Mouse (Mus musculus) embryo, embryonic 9.5 days (tissue): ENCODE data around the gene Ccdc62.

Source experiments
- DNase-seq: peaks from one replicate; pipeline ENCODE4 v3.0.0-alpha.2; 2017; ENCODE audit errors: extremely low spot score

The Ccdc62 gene

DNA sequence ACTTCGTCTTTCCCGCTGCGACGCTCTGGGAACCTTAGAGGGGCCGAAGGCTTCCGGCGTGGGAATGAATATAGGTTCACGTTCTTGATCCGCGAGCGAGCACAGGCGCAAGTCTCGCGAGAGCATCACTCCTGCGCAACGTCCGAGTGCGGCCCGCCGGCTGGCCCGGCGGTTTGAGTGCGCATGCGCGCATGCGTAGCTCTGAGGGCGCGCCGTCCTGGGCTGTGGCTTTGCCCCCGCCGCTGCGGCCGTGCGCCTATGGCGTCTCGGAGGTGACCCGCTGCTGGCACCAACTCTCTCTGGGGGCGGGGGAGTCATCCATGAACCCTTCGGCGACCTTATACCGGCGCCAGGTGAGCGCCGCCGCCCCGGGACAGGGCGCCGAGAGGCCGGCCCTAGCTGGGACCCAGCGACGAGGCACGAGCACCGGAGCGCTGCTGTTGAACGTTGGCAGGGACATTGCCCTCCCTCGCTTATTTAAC, at the start of gene Ccdc62:
Gene Ccdc62, plus strand, starts transcription at position 172 of the 482 bp plus-strand sequence.
- peak; percentile 91 for DNase-seq

DNA sequence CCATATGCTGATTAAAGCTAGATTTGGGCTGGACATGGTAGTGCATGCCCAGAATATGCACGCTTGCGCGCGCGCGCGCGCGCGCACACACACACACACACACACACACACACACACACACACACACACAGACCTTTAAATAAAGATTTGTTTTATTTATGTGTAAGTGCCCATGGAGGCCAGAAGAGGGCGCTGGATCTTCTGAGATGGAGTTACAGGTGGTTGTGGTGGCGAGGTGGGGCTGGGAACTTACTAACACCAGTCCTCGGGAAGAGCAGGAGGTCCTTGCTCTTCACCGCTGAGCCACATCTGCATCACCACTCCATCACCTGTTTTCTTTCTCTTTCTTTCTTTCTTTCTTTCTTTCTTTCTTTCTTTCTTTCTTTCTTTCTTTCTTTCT, 49.7 kb upstream of the Ccdc62 start:
- DNase-seq, result no peak

DNA sequence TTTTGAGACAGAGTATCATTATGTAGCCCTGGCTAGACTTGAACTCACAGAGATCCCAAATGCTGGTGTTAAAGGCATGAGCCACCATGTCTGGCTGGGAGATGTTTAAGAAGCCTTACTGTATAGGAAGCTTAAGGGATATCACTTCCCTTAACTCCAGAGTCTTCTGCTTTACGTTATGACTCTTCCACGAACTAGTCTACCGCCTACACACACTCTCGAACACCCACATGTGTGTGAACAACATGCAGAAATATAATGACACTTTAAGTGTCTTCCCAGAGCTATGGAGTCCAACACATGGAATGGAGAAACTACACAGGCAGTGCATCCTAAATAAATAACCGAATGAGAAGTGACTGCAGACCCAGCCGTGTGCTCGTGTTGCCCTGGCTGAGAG, 46.6 kb upstream of the Ccdc62 start:
- DNase-seq, result no peak

DNA sequence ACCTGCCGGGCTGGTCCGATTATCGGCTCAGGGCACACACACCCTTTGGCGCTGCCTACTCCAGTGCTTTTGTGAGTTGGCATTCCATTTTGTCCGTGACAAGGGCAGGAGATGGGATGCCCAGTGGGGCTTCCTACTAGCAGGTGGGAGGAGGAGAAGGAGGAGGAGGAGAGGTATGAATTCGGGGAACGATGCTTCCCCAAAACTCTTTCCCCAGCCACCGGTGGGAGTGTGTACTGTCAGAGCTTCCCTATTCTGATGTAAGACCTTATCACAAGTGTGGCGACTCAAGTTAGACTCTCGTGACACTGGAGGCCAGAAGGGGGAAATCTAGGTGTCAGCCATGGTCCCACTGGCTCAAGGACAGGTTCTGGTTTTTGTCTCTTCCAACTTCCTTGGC, 46.1 kb upstream of the Ccdc62 start:
- DNase-seq, result no peak

DNA sequence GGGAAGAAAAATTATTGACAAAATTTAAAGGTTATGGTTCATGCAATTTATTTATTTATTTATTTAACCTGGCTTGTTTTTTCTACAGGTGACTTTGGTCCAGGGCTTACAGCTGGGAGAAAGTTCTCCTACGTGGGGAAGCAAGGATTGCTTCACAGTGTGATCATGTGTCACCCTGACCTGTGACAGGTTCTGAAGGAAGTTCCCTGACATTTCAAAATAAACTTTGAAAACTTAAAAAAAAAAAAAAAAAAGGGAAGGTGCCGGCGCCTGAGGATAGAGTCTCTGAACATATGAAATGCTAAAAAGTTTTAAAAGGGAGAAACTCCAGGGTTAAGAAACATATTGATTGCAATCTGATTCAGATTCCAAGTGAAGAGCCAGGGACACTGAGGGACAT, 44.1 kb upstream of the Ccdc62 start:
- no peak for DNase-seq

DNA sequence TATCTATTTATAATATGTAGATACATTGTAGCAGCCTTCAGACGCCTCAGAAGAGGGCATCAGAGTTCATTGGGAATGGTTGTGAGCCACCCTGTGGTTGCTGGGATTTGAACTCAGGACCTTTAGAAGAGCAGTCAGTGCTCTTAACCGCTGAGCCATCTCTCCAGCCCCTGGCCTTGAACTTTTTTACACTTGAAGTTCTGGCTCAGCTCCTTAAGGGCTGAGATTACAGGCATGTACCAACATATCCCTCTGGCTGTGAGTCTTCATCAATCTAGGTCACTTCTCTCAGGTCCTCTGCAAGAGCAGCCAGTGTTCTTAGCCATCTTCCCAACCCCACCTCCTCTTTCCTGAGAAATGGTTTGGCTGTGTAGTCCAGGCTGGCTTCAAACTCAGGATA, 40.2 kb upstream of the Ccdc62 start:
- DNase-seq, result no peak

DNA sequence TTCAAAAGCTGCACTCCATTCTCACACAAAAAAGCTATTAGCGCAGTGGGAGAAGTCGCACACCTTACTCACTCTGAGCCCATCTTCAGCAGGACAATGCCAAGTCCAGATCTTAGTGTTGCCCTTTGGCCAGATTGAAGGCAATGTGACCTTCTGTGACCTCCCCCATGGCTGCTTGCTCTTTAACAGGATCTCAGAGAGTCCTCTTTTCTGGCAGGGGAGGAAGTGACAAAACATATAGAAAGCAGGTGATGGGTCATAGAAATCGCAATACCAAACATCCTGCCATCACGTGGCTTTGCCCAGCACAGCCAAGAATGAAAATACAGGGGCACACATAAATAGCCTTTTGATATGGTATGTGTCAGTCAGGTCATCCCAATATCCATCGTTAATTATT, 39.5 kb upstream of the Ccdc62 start:
- DNase-seq, result no peak

DNA sequence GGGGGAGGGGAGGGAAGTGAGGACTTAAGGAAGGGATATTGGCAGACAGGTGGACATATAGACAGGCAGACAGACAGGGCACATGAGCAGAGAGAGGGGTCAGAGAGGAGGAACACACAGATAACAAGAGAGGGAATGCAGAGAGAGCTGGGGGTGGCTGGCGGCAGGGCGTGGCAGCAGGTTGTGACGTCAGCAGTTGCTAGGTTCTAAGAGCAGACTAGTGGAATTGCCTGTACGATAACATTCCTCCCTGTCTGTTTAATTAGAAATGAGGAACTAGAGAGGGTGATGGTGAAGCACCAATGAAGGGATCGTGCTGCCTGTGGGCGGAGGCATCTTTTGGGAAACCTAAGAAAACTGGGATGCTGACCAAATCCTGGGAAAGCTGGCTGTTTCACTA, 38.8 kb upstream of the Ccdc62 start:
- DNase-seq, result peak; percentile 20

DNA sequence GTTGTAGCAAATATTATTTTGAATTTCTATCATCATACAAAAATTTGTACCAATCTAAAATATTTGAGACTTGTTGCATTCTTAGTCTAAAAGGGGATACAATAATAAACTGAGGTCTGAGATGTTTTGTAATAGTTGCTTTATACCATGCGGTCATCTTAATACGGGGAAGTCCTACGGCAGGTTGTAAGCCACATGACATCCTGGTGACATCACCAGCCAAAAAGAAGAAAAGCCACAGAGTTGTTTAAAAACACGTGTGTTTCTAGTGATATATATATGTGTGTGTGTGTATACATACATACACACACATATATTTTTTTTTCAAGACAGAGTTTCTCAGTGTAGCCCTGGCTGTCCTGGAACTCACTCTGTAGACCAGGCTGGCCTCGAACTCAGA, 37.0 kb upstream of the Ccdc62 start:
- DNase-seq, result no peak

DNA sequence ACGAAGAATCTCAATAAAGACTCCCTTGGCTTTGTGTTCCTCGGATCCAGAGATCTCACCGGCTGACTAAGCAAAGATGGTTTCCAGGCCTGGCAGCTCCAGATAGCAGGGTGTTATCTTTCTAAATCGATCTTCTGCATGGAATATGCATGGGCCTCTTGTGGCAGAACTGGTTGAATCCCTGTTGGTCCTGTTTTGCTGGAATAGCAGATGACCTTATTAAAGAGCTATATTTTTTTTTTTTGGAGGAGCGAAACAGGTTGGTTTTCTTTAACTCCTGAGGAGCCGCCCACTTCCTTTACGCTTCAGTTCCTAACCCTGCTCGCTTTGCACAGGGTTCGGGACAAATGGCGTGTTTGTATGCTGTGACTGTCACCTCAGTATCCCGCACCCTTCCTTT, 34.1 kb upstream of the Ccdc62 start:
- DNase-seq, result no peak

DNA sequence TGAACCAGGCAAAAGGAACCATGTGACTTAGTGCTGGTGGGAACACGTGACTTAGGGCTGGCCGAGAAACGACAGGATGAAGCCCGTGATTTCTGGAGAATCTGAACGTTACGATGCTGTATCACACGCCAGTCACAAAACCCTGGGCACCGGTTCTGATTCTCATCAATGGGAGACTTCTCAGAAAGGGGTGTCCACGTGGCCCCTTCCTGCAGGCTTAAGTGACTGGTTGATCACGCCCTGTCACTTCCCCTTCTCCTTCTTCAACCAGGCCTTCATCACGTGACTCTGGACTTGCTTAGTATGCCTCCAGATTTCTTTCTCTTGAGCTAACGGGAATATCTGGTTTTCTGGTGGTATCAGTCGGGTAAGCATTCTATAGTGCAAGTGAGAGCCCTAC, 33.1 kb upstream of the Ccdc62 start:
- DNase-seq, result no peak

DNA sequence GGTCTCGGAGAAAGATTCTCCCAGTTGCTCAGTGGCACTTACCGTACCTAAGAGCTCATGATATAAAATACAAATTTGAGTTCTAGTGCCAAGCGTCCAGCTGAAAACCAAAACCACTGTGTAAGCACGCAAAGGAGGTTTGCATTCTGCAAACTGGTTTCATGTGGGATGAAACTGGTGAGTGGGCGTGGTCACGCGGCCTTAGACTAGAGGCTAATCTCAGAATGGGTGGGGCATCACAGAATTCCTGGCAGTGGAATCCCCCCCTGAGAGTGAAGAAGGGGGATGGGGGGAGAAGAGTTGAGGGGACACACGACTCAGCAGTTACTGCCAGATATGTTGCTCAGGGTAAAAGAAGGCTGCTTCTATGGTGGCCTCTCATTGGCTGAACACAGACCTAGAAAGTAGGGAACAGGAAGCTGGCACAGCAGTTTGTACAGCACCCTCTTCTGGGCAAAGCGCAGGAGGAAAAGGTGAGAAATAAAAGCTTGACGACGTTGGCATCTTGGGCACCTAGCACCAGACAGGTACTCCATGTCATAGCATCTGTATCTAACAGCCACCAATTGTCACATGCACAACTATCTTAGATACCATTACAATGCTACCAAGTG, 26.3 kb upstream of the Ccdc62 start:
- no peak for DNase-seq

DNA sequence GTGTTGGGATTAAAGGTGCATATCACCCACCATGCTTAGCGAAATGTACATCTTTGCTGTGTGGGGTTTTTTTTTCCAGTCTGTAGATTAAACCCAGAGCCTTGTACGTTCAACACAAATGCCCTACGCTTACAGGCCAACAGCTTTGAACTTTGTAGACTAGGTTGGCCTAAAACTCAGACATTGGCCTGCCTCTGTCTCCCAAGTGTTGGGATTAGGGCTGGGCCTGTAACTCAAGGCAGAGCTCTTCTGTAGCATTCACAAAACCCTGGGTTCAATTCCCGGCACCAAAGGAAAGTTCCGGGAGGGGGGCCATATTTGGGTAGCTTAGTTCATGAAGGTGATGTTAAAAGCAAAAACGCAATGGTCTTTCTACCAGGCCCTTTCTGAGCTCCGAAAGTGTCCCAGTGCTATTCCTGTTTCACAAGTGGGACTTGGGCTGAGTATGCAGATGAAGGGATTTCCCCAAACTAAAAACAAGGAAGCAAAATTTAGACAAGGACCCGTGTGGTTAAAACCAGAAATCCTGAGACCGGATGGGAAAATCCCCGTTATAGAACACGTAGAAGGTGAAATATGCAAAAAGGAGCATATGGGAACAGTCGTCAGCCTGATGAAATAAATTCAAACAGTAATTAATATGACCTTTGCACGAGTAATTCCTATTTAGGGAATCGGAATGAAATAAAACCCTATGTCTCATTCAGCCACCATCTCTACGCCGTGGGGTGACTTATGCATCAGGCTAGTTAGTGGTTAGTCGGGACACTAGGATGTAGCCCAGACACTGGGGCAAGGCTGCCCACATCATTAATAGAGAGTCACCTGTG, 24.1 kb upstream of the Ccdc62 start:
- DNase-seq, result no peak

DNA sequence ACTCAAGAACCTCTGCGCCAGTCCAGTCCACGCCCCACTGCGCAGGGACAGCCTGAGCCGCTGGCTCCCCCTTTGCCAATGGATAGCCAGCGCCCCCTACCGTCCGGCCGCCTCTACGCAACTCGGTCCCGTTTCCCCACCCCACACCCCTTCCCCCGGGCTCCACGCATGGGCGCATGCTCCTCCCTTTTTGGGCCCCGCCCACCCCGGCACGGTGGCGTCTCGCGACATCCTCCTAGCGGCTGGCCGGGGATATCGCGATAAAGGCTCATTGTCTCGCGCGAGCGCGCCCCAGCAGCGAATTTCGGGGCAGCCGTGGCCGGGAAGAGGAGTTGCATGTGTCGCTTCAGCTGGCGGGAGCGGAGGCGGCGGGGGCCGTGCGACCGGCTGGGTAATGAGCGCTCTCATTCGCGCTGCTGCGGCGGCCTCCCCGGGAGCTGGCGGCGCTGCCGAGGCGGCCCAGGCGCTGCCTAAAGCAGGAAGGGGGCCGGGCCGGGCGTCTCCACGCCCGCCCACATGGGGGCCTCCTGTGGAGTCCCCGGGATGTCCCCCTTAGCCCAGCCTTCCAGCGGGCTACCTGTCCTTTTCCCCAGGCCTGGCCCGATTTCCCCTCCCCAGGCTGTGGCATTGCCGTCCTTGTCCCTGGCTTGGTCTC, 23.4 kb upstream of the Ccdc62 start, which contains the start of gene Denr:
Gene Denr, plus strand, starts transcription at position 200 of the 655 bp plus-strand sequence.
- peak; percentile 100 for DNase-seq

DNA sequence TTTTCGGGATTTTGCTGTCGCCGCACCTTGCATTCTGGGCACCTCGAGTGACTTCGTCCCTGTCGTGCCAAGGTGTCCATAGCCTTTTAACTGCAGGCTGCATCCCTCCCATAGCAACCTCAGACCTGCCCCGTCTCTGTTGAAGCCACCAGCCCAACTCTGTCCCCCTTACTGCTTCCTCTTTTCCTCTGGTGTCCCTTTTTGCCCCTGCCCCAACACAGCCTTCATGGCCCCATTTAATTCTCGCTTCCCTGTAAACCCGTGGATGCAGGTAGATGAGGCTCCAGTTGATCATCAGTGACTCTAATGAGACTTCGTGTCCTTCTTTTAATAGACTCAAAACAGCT, 22.9 kb upstream of the Ccdc62 start:
- no peak for DNase-seq

DNA sequence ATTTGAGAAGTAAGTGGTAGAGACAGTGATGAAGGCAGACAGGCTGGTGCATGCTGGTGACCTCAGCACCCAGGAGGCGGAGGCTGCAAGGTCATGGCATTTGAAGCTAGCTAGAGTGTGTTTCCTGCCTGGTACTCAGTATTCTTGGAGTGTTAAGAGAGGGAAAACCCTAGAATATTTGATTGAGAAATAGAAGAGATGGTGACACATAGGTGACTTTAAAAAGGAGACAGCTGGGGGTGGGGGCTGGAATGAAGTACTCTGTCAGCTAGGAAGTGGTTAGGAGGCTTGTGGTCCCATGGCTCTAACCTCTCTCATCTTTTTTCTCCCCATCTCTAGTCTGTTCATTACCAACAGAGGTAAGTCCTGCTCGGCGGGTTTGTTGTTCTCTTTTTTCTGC, 15.6 kb upstream of the Ccdc62 start:
- no peak for DNase-seq

DNA sequence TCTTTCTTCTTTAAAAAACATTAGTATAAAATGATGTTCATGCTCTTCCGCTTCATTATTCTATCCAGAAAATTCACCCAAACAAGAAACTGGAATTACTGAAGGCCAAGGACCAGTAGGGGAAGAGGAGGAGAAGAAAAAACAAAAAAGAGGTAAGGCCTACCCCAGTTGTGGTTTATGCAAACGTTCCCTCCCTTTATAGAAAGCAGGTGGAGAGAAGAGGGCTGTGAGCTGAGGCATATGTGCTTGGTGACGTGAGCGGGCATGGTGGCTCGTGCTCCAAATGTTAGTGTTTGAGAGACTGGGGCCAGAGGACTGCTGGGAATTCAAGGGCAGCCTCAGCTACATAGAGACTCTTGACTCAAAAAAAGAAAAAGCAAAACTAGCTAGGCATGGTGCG, 8.4 kb upstream of the Ccdc62 start:
- DNase-seq, result no peak

DNA sequence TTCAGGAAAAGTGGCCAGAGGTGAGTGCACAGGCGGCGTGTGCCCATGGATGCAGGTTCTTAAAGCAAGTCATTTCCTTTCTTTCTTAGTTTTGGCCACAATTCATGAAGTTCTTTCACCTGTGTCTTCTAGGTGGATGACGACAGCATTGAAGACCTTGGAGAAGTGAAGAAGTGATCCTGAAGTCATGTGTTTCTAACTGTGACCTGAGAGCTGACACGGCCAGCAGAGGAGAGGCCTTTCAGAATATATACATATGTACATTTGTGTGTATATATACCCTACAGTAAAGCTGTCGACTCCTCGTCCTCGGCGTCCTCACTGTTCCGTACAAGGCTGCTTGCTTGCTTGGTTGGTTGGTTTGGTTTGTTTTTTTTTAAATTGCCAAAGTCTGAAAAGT, 3.4 kb upstream of the Ccdc62 start, which contains the start of gene Gm43518:
Gene Gm43518, plus strand, starts transcription at position 301 of the 400 bp plus-strand sequence.
- DNase-seq, result no peak

DNA sequence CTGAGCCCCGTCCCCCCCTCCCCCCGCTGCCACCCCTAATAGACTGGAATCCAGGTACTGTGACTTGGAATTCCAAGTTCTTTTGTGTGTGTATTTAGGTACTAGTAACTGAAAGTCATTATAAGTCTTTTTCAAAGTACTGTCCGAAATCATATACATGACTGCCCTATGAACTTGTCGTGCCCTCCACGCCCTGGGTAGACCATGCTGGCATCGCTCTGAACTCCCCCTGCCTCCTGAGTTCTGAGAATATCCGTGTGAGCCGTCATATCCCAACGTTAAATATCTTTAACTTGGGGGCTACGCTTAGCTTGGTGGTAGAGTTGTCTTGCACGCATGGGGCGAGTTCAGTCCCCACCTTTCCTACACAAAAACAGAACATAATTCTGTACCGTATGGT, 652 bp downstream of the Ccdc62 start:
- no peak for DNase-seq

DNA sequence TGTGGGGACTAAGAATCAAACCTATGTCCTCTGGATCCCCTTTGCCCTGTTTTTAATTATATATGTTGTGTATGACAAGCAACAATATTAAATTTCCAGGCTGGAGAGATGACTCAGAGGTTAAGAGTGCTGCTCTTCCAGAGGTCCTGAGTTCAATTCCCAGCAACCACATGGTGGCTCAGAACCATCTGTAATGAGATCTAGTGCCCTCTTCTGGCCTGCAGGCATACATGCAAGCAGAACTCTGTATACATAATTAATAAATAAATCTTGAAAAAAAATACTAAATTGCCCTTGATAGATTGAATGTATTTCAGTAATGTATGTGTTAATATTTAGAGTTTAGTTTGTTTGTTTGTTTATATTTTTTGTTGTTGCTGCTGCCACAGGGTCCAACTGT, 2.4 kb downstream of the Ccdc62 start:
- no peak for DNase-seq

DNA sequence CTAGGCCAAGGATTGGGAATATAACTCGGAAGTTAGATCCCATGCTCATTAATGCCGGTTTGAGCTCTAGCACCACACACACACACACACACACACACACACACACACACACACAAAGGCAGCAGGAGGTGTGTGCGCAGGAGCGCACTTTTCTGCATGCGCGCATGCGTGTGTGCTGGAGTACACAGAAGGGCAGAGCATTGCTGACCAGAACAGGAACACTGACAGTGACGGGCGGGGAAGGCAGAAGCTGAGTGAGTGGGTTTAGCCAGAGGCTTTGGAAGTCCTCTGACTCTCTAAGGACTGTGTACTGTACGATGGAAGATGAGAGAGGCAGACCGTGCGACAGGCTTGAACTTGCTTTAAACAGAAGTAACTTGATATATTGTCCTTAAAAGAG, 3.1 kb downstream of the Ccdc62 start:
- no peak for DNase-seq

DNA sequence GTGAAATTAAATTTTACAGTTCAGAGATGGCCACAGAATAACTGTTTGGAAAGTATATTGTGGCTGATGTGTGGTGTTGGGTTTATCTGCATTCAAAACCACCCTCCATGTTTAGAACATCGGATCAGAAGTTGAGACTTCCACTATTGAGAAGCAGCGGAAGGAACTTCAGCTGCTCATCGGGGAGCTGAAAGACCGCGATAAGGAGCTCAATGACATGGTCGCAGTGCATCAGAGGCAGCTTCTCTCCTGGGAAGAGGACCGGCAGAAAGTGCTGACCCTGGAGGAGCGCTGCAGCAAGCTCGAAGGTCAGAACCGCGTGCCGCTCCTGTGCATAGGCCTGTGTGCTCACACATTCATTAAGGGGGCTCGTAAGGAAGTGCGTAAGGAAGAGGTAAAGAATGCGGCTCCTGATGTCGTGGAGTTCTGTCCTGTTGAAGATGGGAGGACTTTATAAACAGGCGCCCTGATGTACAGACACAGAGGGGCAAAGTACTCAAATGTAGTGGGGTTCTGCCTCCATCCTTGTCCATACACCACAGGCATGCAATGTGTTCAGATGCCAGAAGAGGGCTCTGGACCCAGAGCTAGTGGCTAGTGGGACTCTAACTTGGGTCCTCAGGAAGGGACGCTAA, 3.6 kb downstream of the Ccdc62 start:
- peak; percentile 55 for DNase-seq
